In the genomic region with DNA sequence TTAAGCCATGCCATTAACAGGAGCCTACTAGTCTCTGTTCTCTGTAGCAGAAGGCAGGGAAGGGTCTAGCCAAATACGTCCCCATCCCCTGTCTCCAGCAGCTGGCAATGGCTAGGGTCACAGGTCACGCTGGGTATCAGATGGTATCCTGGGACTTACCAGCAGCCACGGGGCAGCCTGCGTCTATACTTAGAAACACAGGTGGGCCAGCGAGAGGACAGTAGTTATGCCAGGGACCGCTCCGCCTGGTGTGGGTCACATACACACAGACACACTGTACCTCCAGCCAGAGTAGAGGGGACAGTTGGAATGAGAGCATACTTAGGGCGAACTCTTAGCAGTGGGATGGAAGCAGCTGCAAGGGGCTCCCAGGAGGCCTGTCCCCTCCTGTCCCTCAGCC, we compare ENCODE assay signal across 11 mouse cellular contexts.
A peak's percentile ranks its signal among the peaks of the same experiment; 100 is the strongest.
DNase-seq lines count a peak whose midpoint lies in the region; ATAC-seq and TF ChIP-seq lines count a peak whose summit lies in the region.
"Had no signal": no experiment of that assay in that cellular context is flagged by ENCODE, and none has a peak within 500 bp of the region (broad histone marks: within the 10 kb centered on the region; RNA-seq: fewer than 3 reads in every experiment).

No protein-coding gene starts in this region.

- H3K36me3 ChIP-seq in kidney, embryonic 16.5 days (ENCODE audit: insufficient read depth, low read length): no peaks in the 10 kb centered on the region
- no peaks in the 10 kb centered on the region for H3K36me3 ChIP-seq in embryonic facial prominence, embryonic 14.5 days (ENCODE audit: control insufficient read depth, insufficient read depth, low read length)
- no peaks in the 10 kb centered on the region for H3K36me3 ChIP-seq in limb, embryonic 14.5 days (ENCODE audit: control insufficient read depth, insufficient read depth, low read length)

- 0 out of 2 replicates have a peak, but pooled peaks have one; percentile 12 for ATAC-seq in kidney, embryonic 16.5 days (ENCODE audit: low FRiP score, low TSS enrichment)
- peak; percentile 71 for ATAC-seq in embryonic facial prominence, embryonic 14.5 days (ENCODE audit: low read depth)
- peak; percentile 58 for ATAC-seq in limb, embryonic 14.5 days (ENCODE audit: low FRiP score, low read depth)
- ATAC-seq: inflammation-experienced regulatory T-cells, adult 6 months had no signal

- no peak for TF ChIP-seq POLR2A in limb, embryonic 14.5 days (IDR thresholded peaks at IDR 0.05; ENCODE audit: borderline replicate concordance, extremely low read depth, insufficient read depth, insufficient read length)

- H3K9ac ChIP-seq in kidney, embryonic 16.5 days (replicated peaks; ENCODE audit: low read length): no peak overlapping the region
- H3K9ac ChIP-seq in embryonic facial prominence, embryonic 14.5 days (ENCODE audit: low read depth, low read length): no peak overlapping the region
- H3K9ac ChIP-seq in limb, embryonic 14.5 days (ENCODE audit: low read depth, low read length, severe bottlenecking): no peak overlapping the region

- DNase-seq in kidney, postnatal 14 days: no peak
- peak; percentile 48 for DNase-seq in embryonic facial prominence, embryonic 14.5 days (ENCODE audit: low spot score)
- DNase-seq in limb, embryonic 14.5 days (ENCODE audit: low spot score): peak; percentile 18
- DNase-seq in spleen, adult 18-20 months: no peak
- DNase-seq in layer of hippocampus, adult 9-11 months: no peak
- DNase-seq in left cerebral cortex, postnatal 10 days (ENCODE audit: extremely low spot score in 1 of 2, low spot score in 2 of 2): no peak
- DNase-seq: adrenal gland, adult 8-10 months; cerebellum, adult 8-10 months had no signal

- H3K27ac ChIP-seq in kidney, embryonic 16.5 days (ENCODE audit: low read length): no peak overlapping the region
- peak overlapping the region; percentile 80; the same call in 1 of the 2 replicates for H3K27ac ChIP-seq in brown adipose tissue, adult 24 weeks (replicated peaks; ENCODE audit: low read depth, low read length)
- peak overlapping the region; percentile 56 for H3K27ac ChIP-seq in embryonic facial prominence, embryonic 14.5 days (replicated peaks; ENCODE audit: low read depth, low read length)
- H3K27ac ChIP-seq in limb, embryonic 14.5 days (replicated peaks; ENCODE audit: low read depth, low read length): peak overlapping the region; percentile 3; the same call in 1 of the 2 replicates

- H3K27me3 ChIP-seq in kidney, embryonic 16.5 days (ENCODE audit: insufficient read depth, low read length): no peaks in the 10 kb centered on the region
- H3K27me3 ChIP-seq in embryonic facial prominence, embryonic 14.5 days (replicated peaks; ENCODE audit: control insufficient read depth, insufficient read depth, low read length): no peaks in the 10 kb centered on the region
- no peaks in the 10 kb centered on the region for H3K27me3 ChIP-seq in limb, embryonic 14.5 days (ENCODE audit: control insufficient read depth, insufficient read depth, low read length)

- no peaks in the 10 kb centered on the region for H3K9me3 ChIP-seq in kidney, embryonic 16.5 days (ENCODE audit: low read length)
- no peaks in the 10 kb centered on the region for H3K9me3 ChIP-seq in embryonic facial prominence, embryonic 14.5 days (ENCODE audit: control insufficient read depth, low read length)
- H3K9me3 ChIP-seq in limb, embryonic 14.5 days (ENCODE audit: control insufficient read depth, low read length): no peaks in the 10 kb centered on the region

- H3K4me1 ChIP-seq in kidney, embryonic 16.5 days (ENCODE audit: insufficient read depth, low read length): peaks cover 34% of the 10 kb centered on the region
- peaks cover 25% of the 10 kb centered on the region for H3K4me1 ChIP-seq in brown adipose tissue, adult 24 weeks (ENCODE audit: control insufficient read depth, insufficient read depth, insufficient read length, low read length)
- peaks cover 26% of the 10 kb centered on the region for H3K4me1 ChIP-seq in embryonic facial prominence, embryonic 14.5 days (ENCODE audit: control insufficient read depth, insufficient read depth, low read length)
- H3K4me1 ChIP-seq in limb, embryonic 14.5 days (ENCODE audit: control insufficient read depth, insufficient read depth, low read length): peaks cover 35% of the 10 kb centered on the region

- no peak overlapping the region for H3K4me2 ChIP-seq in kidney, embryonic 16.5 days (replicated peaks; ENCODE audit: low read depth, low read length)
- H3K4me2 ChIP-seq in embryonic facial prominence, embryonic 14.5 days (ENCODE audit: low read depth, low read length): no peak overlapping the region
- no peak overlapping the region for H3K4me2 ChIP-seq in limb, embryonic 14.5 days (replicated peaks; ENCODE audit: low read depth, low read length, severe bottlenecking)

- no peak overlapping the region for H3K4me3 ChIP-seq in kidney, embryonic 16.5 days (ENCODE audit: low read length)
- H3K4me3 ChIP-seq in brown adipose tissue, adult 24 weeks (ENCODE audit: insufficient read depth, low read depth, low read length): no peak overlapping the region
- no peak overlapping the region for H3K4me3 ChIP-seq in embryonic facial prominence, embryonic 14.5 days (ENCODE audit: low read depth, low read length)
- H3K4me3 ChIP-seq in limb, embryonic 14.5 days (replicated peaks; ENCODE audit: low read length): no peak overlapping the region

- 73% methylated on average over 8 of the region's 8 CpGs for WGBS in kidney, embryonic 16.5 days
- WGBS in embryonic facial prominence, embryonic 14.5 days: 63% methylated on average over 8 of the region's 8 CpGs
- 68% methylated on average over 8 of the region's 8 CpGs for WGBS in limb, embryonic 14.5 days

- intact Hi-C loops in left cerebral cortex, postnatal 10 days (cut with DNase I): no loop called here

Comparison
In these comparisons a context has a peak if more than half of its experiments do, and no peak if none do; other contexts are left out.
1. ATAC-seq: peak in every context shown above with its lines; median percentile 71 in embryonic facial prominence, embryonic 14.5 days; 58 in limb, embryonic 14.5 days; 12 in kidney, embryonic 16.5 days.
2. DNase-seq: peak in embryonic facial prominence, embryonic 14.5 days (single experiment) and limb, embryonic 14.5 days (single experiment); none in kidney, postnatal 14 days (single experiment), spleen, adult 18-20 months (0 of 2), layer of hippocampus, adult 9-11 months (single experiment) and left cerebral cortex, postnatal 10 days (0 of 2).